Mouse (Mus musculus): Measurements from ENCODE around the gene Sfrp4.
"Not testable (repeated sequence)": the region's sequence is repeated elsewhere in the genome, so short reads cannot be mapped to it uniquely, and the experiment has no call there.

Sfrp4 gene

GRCm38 (mm10) chr13:19622573-19623227, at the start of gene Sfrp4:
Gene Sfrp4 (plus strand): TSS chr13:19623104.
- peak in 1 of 2 experiments; percentile 44 for DNase-seq (ENCODE audit: low spot score in 2 of 2)

- not testable (repeated sequence) for DNase-seq (ENCODE audit: low spot score in 2 of 2)
These were observed 48.2 kb upstream of the Sfrp4 start for GRCm38 (mm10) chr13:19574723-19575122.

- no peak for DNase-seq (ENCODE audit: low spot score in 2 of 2)
These were observed 47.0 kb upstream of the Sfrp4 start for GRCm38 (mm10) chr13:19575947-19576346.

DNA sequence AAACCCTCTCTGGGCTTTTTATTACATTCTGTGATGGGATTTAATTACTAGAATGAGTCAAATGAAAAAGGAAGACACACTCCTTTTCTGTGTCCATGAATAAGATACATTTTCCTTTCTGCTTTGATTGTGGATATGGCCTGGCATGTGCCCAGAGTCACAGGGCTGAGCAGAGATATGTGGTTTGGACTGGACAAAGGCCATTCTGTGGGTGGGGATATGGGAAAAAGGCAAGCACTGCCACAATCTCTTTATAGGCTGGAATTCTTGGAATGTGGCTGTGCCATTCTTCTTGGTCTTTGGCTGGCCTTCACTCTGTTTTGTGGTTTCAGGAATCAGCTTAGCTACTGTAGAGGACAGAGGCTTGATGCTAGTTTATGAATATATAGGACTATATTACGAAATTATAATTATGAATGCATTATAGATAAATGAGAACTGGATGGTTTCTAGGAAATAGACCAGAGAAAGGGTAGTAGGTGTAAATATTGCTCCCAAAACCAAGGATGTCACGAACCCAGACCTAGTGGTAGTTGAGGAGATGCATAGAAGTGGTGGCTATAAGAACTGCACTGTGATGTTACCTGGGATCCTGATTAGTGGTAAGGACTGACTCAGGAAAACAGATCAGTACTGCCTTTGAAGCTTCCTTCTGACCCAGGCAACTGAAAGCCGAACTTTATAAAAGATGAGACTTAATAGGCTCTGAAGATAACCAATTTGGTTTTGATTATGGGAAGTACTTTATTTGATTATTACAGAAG, 31.7 kb upstream of the Sfrp4 start:
- DNase-seq (ENCODE audit: low spot score in 2 of 2) = no peak

GRCm38 (mm10) chr13:19595141-19595540, 27.8 kb upstream of the Sfrp4 start:
- no peak for DNase-seq (ENCODE audit: low spot score in 2 of 2)

DNA sequence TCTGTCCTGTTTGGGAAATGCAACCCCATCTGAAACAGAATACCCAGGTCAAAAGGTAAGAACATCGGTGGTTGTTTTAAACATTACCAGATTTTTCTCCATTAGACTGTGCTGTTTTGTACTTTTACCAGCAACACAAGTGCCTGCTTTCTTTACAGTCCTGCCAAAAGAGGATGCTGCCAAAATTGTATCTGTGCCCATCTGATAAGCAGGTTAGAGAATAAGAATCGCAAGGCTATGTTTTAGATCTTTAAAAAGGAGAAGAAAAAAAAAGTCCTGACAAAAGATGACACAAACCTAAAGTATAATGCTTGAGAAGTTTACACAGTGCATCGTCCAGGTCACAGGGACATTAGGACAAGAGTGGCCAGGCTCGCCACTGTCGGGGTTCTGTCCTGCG, 23.7 kb upstream of the Sfrp4 start:
- no peak for DNase-seq (ENCODE audit: low spot score in 2 of 2)

GRCm38 (mm10) chr13:19602531-19602930, 20.4 kb upstream of the Sfrp4 start:
- no peak for DNase-seq (ENCODE audit: low spot score in 2 of 2)

DNA sequence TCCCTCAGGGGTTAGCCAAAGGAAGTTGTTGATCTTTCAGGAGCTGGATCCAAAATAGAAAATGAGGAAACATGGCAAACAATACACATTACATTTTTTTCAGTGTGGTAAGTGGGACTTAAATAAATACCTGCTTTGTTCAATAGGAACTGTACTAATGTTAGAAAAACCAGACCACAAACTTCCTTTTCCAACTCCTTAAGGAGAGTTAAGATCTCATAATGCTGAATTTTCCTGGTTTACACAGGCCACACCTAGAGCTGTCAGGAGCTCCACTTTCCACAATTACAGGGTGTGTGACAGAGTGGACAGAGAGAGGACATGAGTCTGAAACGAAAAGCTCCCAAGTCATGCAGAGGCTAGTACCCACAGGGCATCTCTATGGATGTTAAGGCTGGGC, 19.2 kb upstream of the Sfrp4 start:
- DNase-seq (ENCODE audit: low spot score in 2 of 2) = no peak

DNA sequence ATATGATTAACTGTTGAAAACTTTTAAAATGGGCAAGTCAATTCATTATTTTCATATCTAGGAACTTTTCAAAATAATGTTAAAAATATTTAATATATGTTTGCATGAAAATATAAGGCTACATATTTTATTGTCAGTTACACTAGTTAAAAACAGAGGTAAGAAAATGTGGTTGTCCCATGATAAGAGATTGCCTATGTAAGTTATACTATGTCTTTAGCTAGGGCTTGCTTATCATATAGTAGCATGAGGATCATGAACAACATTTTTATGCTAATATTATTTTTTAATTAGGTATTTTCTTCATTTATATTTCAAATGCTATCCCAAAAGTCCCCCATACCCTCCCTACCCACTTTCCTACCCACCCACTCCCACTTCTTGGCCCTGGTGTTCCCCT, 18.0 kb upstream of the Sfrp4 start:
- DNase-seq (ENCODE audit: low spot score in 2 of 2) = no peak

GRCm38 (mm10) chr13:19608120-19608519, 14.8 kb upstream of the Sfrp4 start:
- no peak for DNase-seq (ENCODE audit: low spot score in 2 of 2)

- no peak for DNase-seq (ENCODE audit: low spot score in 2 of 2)
These were observed 10.6 kb upstream of the Sfrp4 start for GRCm38 (mm10) chr13:19612348-19612747.

GRCm38 (mm10) chr13:19612963-19613362, 9.9 kb upstream of the Sfrp4 start:
- no peak for DNase-seq (ENCODE audit: low spot score in 2 of 2)

GRCm38 (mm10) chr13:19613426-19613825, 9.5 kb upstream of the Sfrp4 start:
- DNase-seq (ENCODE audit: low spot score in 2 of 2) = no peak

- DNase-seq (ENCODE audit: low spot score in 2 of 2) = no peak
These were observed 8.6 kb upstream of the Sfrp4 start for GRCm38 (mm10) chr13:19614311-19614710.

DNA sequence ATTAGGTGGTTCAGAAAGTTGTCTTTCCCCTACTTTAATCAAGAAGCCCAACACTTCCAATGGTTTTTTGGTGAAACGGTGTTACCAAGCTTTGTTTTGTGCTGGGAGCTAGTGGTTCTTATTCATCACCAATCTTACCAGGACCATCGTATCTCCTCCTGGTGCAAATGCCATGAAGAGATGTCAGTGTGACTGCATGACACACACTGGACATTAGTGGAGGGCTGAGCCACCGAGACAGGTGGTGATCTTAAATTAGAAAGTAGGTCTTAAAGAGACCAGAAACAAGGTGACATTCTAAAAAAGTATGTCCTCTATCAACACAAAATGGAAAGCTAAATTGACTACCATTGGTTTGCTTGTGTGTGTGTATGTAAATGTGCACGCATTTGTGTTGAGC, 4.8 kb upstream of the Sfrp4 start:
- no peak for DNase-seq (ENCODE audit: low spot score in 2 of 2)

DNA sequence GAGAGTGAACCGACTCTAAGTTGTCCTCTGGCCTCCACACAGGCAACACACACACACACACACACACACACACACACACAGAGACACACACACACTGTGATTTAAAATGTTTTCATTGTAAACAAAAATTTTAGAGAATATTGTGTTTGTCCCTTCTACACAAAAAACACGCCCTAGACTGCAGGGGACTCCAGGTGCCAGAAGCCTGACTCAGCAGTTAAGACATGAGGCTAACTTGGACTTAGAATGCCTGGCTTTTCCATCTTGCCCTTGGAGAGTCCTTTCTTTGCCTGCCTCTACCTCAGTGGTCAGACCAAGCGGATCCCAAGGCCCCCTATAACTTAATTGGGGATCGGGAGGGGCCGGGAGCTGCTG, 4.1 kb upstream of the Sfrp4 start:
- DNase-seq (ENCODE audit: low spot score in 2 of 2) = peak in 1 of 2 experiments; percentile 12

DNA sequence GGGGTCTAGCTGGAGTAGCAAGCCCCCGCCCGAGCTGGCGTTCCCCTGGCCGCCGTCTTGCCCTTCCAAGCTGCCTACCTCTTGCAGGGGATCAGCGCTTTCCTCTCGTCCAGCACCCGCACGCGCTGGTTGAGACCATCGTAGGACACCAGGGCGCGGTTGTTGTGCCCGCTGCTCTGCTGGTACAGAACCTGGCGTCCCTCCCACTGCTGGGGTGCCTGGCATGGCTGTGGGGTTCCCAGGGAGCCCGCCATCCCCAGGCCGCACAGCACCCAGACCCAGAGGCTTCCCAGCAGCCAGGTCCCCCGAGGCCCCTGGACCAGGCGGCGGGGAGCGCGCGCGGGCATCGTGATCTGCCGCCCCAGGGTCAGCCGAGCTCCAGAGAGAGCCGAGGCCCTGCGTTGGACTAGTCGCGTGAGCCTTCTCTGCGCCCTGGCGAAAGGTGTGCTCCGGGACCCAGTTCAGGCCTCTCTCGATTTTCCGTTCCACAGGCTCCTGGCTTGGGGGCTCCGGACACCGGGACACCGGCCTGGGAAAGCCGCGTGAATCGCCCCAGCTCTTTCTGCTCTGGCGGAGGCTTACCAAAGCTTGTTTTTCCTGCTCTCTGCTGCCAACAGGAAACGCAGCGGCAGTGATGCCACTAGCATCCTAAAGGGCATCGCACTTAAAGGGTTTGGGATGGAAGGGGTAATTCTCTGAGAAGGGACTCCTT, 3.5 kb upstream of the Sfrp4 start, which contains the start of gene Epdr1:
Gene Epdr1 (minus strand): TSS at position 712 of the 712 bp plus-strand sequence.
- DNase-seq (ENCODE audit: low spot score in 2 of 2) = peak in 1 of 2 experiments; percentile 72

DNA sequence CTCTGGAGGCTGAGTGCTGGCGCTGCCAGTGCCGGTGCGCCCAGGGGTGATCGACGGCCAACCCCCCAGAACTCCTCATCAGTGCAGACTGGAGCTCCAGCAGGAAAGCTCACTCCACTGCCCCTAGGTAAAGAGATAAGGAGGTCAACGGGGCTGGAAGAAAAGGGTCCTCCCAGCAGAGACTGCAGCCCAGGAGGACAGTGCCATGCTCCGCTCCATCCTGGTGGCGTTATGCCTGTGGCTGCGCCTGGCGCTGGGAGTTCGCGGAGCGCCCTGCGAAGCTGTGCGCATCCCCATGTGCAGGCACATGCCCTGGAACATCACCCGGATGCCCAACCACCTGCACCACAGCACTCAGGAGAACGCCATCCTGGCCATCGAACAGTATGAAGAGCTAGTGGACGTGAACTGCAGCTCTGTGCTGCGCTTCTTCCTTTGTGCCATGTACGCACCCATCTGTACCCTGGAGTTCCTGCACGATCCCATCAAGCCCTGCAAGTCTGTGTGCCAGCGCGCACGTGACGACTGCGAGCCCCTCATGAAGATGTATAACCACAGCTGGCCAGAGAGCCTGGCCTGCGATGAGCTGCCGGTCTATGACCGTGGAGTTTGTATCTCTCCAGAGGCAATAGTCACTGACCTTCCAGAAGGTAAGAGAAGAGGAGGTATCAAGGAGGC, 463 bp downstream of the Sfrp4 start:
- peak in 1 of 2 experiments; percentile 17 for DNase-seq (ENCODE audit: low spot score in 2 of 2)

DNA sequence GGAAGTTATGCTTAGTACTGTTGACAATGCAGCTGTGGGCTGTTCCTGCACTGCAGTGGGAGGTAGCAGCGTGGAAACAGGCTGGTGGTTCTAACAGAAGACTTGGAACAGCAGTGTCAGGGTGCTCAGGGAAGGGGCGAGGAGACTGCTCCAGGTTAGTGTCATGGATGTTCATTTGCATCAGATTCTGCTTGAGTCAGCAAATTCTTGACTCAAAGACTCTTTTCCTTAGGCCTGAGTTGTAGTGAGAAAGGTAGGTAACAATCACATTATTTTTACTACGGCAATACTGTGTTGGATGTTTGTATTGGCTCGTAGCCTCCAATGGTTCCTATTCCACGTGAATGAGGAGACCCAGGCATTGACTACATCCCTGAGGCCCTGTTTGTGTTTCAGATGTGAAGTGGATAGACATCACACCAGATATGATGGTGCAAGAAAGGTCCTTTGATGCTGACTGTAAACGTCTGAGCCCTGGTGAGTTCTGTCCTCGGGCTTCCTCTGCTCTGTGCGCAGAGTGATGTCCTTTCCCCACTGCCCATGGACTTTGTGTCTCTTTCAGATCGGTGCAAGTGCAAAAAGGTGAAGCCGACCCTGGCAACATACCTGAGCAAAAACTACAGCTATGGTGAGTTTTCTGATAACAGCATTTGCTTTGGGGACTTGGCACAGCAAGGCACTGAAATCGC, 1.9 kb downstream of the Sfrp4 start:
- no peak for DNase-seq (ENCODE audit: low spot score in 2 of 2)

DNA sequence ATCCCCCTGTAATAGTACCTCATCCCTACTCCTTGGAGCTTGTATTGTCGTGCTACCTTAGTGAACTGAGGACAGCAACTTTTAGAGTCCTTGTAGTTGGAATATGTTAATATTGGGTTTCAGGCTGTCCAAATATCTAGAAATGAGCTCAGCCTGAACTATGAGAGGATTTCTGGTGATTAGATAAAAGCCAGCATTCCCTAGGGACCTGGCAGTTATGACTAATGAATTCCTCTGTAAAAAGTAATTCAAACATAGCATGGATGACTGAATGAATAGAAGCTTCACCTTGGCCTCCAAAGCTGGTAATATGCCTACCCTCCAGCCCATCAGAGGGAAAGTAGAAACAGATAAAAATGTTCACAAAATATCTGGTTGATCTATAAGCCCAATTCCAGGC, 3.6 kb downstream of the Sfrp4 start:
- no peak for DNase-seq (ENCODE audit: low spot score in 2 of 2)

Measured in left cerebral cortex, adult 9 months (tissue).